Mouse (Mus musculus): ENCODE data around the gene Limd2. TPM values are rescaled to one million over a fixed set of nuclear protein-coding genes. Genes with fewer than 3 reads are reported as not detected.
"Not testable (repeated sequence)": the region's sequence is repeated elsewhere in the genome, so short reads cannot be mapped to it uniquely, and the experiment has no call there.

Limd2 gene
- 80.1 and 84.3 TPM in 2 replicates for polyA plus RNA-seq (2015; fragmentation: Nextera tagmentation; extraction: Ambion mirVana)

DNA sequence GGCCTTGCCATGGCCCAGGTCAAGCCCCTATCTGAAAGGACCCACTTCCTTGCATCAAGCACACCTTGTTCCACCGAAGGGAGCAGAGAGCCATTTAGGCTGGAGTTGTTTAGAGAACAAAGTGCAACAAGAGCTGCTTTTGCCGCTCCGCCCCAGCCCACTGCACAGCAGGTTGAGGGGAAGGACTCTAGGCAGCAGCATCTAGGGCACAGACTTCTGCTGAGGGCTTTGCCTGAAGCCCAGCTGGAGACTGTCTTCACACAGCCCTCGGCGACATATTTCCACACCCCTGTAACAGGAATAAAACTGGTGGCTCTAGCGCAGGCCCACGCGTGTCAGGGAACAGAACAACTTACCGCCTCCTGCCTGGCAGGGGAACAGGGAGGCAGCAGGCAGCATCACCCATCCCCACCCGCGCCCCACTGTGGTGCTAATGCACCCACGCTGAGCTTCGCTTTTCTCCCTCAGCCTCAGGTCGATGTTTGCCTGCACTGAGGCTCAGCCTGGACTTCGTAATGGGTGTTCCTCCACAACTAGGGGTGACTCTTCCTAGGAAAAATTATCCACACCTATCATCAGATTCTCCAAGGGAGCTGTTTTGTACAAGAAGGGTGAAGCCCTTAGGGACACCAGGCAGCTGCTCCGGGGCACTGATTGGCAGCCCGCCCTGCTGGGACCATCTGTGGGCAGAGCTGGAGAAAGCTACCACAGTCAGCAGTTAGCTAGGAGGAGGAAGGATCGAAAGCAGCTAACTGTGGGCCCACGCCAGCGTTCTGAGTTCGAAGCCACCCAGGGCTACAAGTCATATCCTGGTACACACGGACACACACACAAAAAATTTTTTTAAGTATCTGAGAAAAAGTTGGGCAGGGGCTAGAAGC, at the start of gene Limd2, which contains the start of gene Gm10840:
Gene Limd2 (minus strand): TSS at position 20 of the 881 bp plus-strand sequence.
Gene Gm10840 (plus strand): TSS at position 10 of the 881 bp plus-strand sequence.
- WGBS, result 33% methylated on average over 22 of the region's 22 CpGs
- peak within 1 kb of the TSS; percentile 72 for H3K4me3 ChIP-seq (ENCODE audit: low read length)
- 0 out of 2 replicates have a peak, but pooled peaks cover 3% of the 10 kb centered on the region for H3K36me3 ChIP-seq (ENCODE audit: control insufficient read depth, insufficient read depth, low read length)
- ATAC-seq, result peak; percentile 47
- no peaks in the 10 kb centered on the region for H3K9me3 ChIP-seq (ENCODE audit: control insufficient read depth, low read length)
- H3K27me3 ChIP-seq (replicated peaks; ENCODE audit: control insufficient read depth, insufficient read depth, low read length), result no peaks in the 10 kb centered on the region
- peaks cover 25% of the 10 kb centered on the region for H3K4me1 ChIP-seq (ENCODE audit: control insufficient read depth, insufficient read depth, low read length)
- peak within 1 kb of the TSS; percentile 89 for H3K27ac ChIP-seq (ENCODE audit: low read length)
- peak within 1 kb of the TSS; percentile 94 for H3K4me2 ChIP-seq (ENCODE audit: low read depth, low read length)
- H3K9ac ChIP-seq (ENCODE audit: low read depth, low read length), result peak within 1 kb of the TSS; percentile 85

DNA sequence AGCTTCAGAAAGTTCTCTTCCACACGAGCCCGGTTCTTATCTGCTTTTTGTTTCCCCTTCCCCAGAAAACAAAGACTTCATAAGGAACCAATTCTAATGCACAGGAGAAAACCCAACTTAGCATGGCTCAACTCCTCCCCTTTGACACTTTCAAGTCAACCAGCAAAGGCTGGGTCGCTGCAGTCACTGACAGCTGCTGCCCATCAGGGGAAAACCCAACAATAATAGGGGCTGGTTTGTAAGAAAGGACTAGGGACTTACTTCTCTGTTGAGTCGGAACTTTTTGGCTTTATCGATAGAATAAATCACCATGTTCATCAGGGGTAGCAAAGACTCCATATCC, 41.4 kb upstream of the Limd2 start, which contains the start of gene Strada:
Gene Strada (minus strand): TSS at position 46 of the 343 bp plus-strand sequence.
- Histone ChIP-seq H3K4me2 (ENCODE audit: low read depth, low read length) (no peak within 1 kb of the TSS), H3K4me1 (ENCODE audit: control insufficient read depth, insufficient read depth, low read length) (no peaks in the 10 kb centered on the region), H3K27me3 (replicated peaks; ENCODE audit: control insufficient read depth, insufficient read depth, low read length) (no peaks in the 10 kb centered on the region), H3K27ac (ENCODE audit: low read length) (no peak within 1 kb of the TSS), H3K9ac (ENCODE audit: low read depth, low read length) (no peak within 1 kb of the TSS), H3K4me3 (ENCODE audit: low read length) (no peak within 1 kb of the TSS), H3K9me3 (ENCODE audit: control insufficient read depth, low read length) (no peaks in the 10 kb centered on the region), H3K36me3 (ENCODE audit: control insufficient read depth, insufficient read depth, low read length) (peaks cover 13% of the 10 kb centered on the region)
- 84% methylated on average over 5 of the region's 5 CpGs for WGBS
- no peak for ATAC-seq

DNA sequence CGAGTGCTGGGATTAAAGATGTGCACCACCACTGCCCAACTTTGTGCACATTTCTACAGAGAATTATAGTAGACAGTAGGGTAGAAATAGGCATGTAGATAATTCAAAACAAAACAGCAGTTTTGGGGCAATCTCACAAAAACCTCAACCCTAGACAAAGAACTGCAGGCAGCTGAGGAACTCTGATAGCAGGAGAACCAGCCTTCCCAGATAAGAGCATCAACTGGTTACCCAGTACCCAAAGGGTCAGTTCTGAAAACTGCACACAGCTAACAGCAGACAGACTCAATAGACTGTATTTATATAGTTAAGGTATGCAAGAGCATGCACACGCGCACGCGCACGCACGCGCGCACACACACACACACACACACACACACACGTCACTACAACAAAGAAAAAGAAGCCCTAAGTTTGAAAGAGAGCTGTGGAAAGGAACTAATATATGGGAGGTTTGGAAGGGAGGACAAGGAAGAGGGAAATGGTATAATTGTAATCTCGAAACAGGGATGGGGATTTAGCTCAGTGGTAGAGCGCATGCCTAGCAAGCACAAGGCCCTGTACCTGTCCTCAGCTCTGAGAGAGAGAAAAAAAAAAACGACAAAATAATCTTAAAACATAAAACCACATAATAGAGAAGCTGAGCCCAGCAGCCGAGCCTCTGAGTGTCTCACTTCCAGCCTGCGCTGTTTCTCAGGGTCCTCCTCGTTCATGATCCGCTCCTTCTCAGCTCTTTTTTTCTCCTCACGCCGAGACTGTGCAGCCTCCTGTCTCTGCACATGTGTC, 40.9 kb upstream of the Limd2 start:
- no peak overlapping the region for H3K9ac ChIP-seq (ENCODE audit: low read depth, low read length)
- H3K27ac ChIP-seq (ENCODE audit: low read length), result no peak overlapping the region
- peaks cover 10% of the 10 kb centered on the region for H3K36me3 ChIP-seq (ENCODE audit: control insufficient read depth, insufficient read depth, low read length)
- no peak overlapping the region for H3K4me3 ChIP-seq (ENCODE audit: low read length)
- no peak overlapping the region for H3K4me2 ChIP-seq (ENCODE audit: low read depth, low read length)
- no peaks in the 10 kb centered on the region for H3K4me1 ChIP-seq (ENCODE audit: control insufficient read depth, insufficient read depth, low read length)
- no peak for ATAC-seq
- H3K9me3 ChIP-seq (ENCODE audit: control insufficient read depth, low read length), result no peaks in the 10 kb centered on the region
- 94% methylated on average over 19 of the region's 19 CpGs for WGBS
- no peaks in the 10 kb centered on the region for H3K27me3 ChIP-seq (replicated peaks; ENCODE audit: control insufficient read depth, insufficient read depth, low read length)

- Histone ChIP-seq H3K9ac (ENCODE audit: low read depth, low read length) (no peak overlapping the region), H3K27ac (ENCODE audit: low read length) (no peak overlapping the region), H3K9me3 (ENCODE audit: control insufficient read depth, low read length) (no peaks in the 10 kb centered on the region), H3K4me2 (ENCODE audit: low read depth, low read length) (no peak overlapping the region), H3K27me3 (replicated peaks; ENCODE audit: control insufficient read depth, insufficient read depth, low read length) (no peaks in the 10 kb centered on the region), H3K4me1 (ENCODE audit: control insufficient read depth, insufficient read depth, low read length) (no peaks in the 10 kb centered on the region), H3K4me3 (ENCODE audit: low read length) (no peak overlapping the region), H3K36me3 (ENCODE audit: control insufficient read depth, insufficient read depth, low read length) (peaks cover 9% of the 10 kb centered on the region)
- no peak for ATAC-seq
- WGBS, result 71% methylated on average over 6 of the region's 6 CpGs
Observed at GRCm38 (mm10) chr11:106200756-106201155, 40.1 kb upstream of the Limd2 start.

GRCm38 (mm10) chr11:106199997-106200396, 39.3 kb upstream of the Limd2 start:
- H3K27me3 ChIP-seq (replicated peaks; ENCODE audit: control insufficient read depth, insufficient read depth, low read length), result not testable (repeated sequence)

GRCm38 (mm10) chr11:106198277-106198676, 37.6 kb upstream of the Limd2 start:
- Histone ChIP-seq H3K27me3 (replicated peaks; ENCODE audit: control insufficient read depth, insufficient read depth, low read length) (no peaks in the 10 kb centered on the region), H3K4me2 (ENCODE audit: low read depth, low read length) (no peak overlapping the region), H3K36me3 (ENCODE audit: control insufficient read depth, insufficient read depth, low read length) (peaks cover 7% of the 10 kb centered on the region), H3K27ac (ENCODE audit: low read length) (no peak overlapping the region), H3K4me1 (ENCODE audit: control insufficient read depth, insufficient read depth, low read length) (no peaks in the 10 kb centered on the region; the same call in 1 of the 2 replicates), H3K9me3 (ENCODE audit: control insufficient read depth, low read length) (no peaks in the 10 kb centered on the region), H3K4me3 (ENCODE audit: low read length) (no peak overlapping the region), H3K9ac (ENCODE audit: low read depth, low read length) (no peak overlapping the region)
- WGBS, result 80% methylated on average over 4 of the region's 4 CpGs
- no peak for ATAC-seq

More at GRCm38 (mm10) chr11:106199997-106200396, 39.3 kb upstream of the Limd2 start:
- not testable (repeated sequence) for H3K4me3 ChIP-seq (ENCODE audit: low read length); H3K4me1 ChIP-seq (ENCODE audit: control insufficient read depth, insufficient read depth, low read length); H3K36me3 ChIP-seq (ENCODE audit: control insufficient read depth, insufficient read depth, low read length); ATAC-seq; H3K9ac ChIP-seq (ENCODE audit: low read depth, low read length); H3K9me3 ChIP-seq (ENCODE audit: control insufficient read depth, low read length); H3K4me2 ChIP-seq (ENCODE audit: low read depth, low read length); H3K27ac ChIP-seq (ENCODE audit: low read length)
- 92% methylated on average over 7 of the region's 7 CpGs for WGBS

- no peak overlapping the region for H3K4me2 ChIP-seq (ENCODE audit: low read depth, low read length)
- 0 out of 2 replicates have a peak, but pooled peaks cover 3% of the 10 kb centered on the region for H3K36me3 ChIP-seq (ENCODE audit: control insufficient read depth, insufficient read depth, low read length)
- no peak overlapping the region for H3K9ac ChIP-seq (ENCODE audit: low read depth, low read length)
- ATAC-seq, result no peak
- no peak overlapping the region for H3K27ac ChIP-seq (ENCODE audit: low read length)
- no peaks in the 10 kb centered on the region for H3K9me3 ChIP-seq (ENCODE audit: control insufficient read depth, low read length)
- H3K4me1 ChIP-seq (ENCODE audit: control insufficient read depth, insufficient read depth, low read length), result peaks cover 8% of the 10 kb centered on the region
- no peaks in the 10 kb centered on the region for H3K27me3 ChIP-seq (replicated peaks; ENCODE audit: control insufficient read depth, insufficient read depth, low read length)
- H3K4me3 ChIP-seq (ENCODE audit: low read length), result no peak overlapping the region
Observed at GRCm38 (mm10) chr11:106195341-106195740, 34.7 kb upstream of the Limd2 start.

- H3K36me3 ChIP-seq (ENCODE audit: control insufficient read depth, insufficient read depth, low read length), result 0 out of 2 replicates have a peak, but pooled peaks cover 3% of the 10 kb centered on the region
- H3K4me3 ChIP-seq (ENCODE audit: low read length), result no peak overlapping the region
- H3K4me1 ChIP-seq (ENCODE audit: control insufficient read depth, insufficient read depth, low read length), result peaks cover 8% of the 10 kb centered on the region
- H3K27ac ChIP-seq (ENCODE audit: low read length), result no peak overlapping the region
- WGBS, result 91% methylated on average over 7 of the region's 7 CpGs
- H3K27me3 ChIP-seq (replicated peaks; ENCODE audit: control insufficient read depth, insufficient read depth, low read length), result no peaks in the 10 kb centered on the region
- H3K9me3 ChIP-seq (ENCODE audit: control insufficient read depth, low read length), result no peaks in the 10 kb centered on the region
- no peak overlapping the region for H3K9ac ChIP-seq (ENCODE audit: low read depth, low read length)
- H3K4me2 ChIP-seq (ENCODE audit: low read depth, low read length), result no peak overlapping the region
- no peak for ATAC-seq
Observed at GRCm38 (mm10) chr11:106194891-106195290, 34.2 kb upstream of the Limd2 start.

DNA sequence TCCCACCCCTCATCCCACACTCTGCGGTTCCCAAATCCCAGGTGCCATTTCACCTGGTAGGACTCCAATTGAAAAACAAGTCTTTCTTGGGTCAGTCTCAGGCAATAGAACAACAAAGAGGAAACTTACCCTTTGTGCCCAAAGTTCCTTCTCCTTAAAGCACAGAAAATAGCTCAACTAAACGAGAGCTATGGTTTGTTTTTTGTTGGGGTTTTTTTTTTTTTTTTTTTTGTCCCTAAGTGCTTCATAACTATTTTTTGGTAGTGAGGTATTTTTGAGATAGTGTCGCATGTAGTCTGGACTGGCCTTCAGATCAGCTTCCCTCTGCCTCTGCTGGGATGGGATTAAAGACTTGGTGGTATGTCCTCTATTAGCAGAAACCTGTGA, 33.5 kb upstream of the Limd2 start:
- 31% methylated on average over 3 of the region's 3 CpGs for WGBS
- H3K9ac ChIP-seq (ENCODE audit: low read depth, low read length), result peak overlapping the region; percentile 70
- H3K4me1 ChIP-seq (ENCODE audit: control insufficient read depth, insufficient read depth, low read length), result peaks cover 8% of the 10 kb centered on the region
- no peaks in the 10 kb centered on the region for H3K27me3 ChIP-seq (replicated peaks; ENCODE audit: control insufficient read depth, insufficient read depth, low read length)
- H3K36me3 ChIP-seq (ENCODE audit: control insufficient read depth, insufficient read depth, low read length), result 0 out of 2 replicates have a peak, but pooled peaks cover 3% of the 10 kb centered on the region
- H3K9me3 ChIP-seq (ENCODE audit: control insufficient read depth, low read length), result no peaks in the 10 kb centered on the region
- peak overlapping the region; percentile 60 for H3K4me3 ChIP-seq (ENCODE audit: low read length)
- H3K4me2 ChIP-seq (ENCODE audit: low read depth, low read length), result peak overlapping the region; percentile 59
- peak overlapping the region; percentile 78 for H3K27ac ChIP-seq (ENCODE audit: low read length)
- ATAC-seq, result no peak

Measured in intestine, embryonic 16.5 days (tissue).